Mouse (Mus musculus) megakaryocyte, embryonic 14.5 days (primary cell): ENCODE data around the gene Cecr2.

Experiments used
- FLI1 ChIP-seq: IDR thresholded peaks from 2 replicates; pipeline ENCODE4 v1.6.1; 2012; ENCODE audit warnings: low read length, inconsistent platforms, mixed read lengths
- GATA1 ChIP-seq: IDR thresholded peaks from 3 replicates; pipeline ENCODE4 v1.6.1; 2012; ENCODE audit warnings: mixed read lengths, low read length, inconsistent platforms, borderline replicate concordance

GRCm38 (mm10) chr6:120725986-120726385 lies 59.8 kb downstream of the Cecr2 start:
- TF ChIP-seq FLI1 (no peak), GATA1 (no peak)
